Mouse (Mus musculus) layer of hippocampus, adult 2 months (tissue): ENCODE data around the gene Ccdc42. TPM values are rescaled to one million over a fixed set of nuclear protein-coding genes. Genes with fewer than 3 reads are reported as not detected.

Source experiments
- DNase-seq, 2 experiments: peaks; one replicate each; pipeline ENCODE4 v3.0.0; 2022; ENCODE audit warnings: low spot score in 2 of 2
- H3K27ac ChIP-seq: fragments of 200-600 bp; 2 replicates; pipeline ENCODE4 v1.8.1; 2022
- H3K4me3 ChIP-seq: fragments of 200-600 bp; 2 replicates; pipeline ENCODE4 v1.8.1; 2022; ENCODE audit warnings: mild to moderate bottlenecking
- CTCF ChIP-seq: fragments of 200-600 bp; conservative IDR thresholded peaks from 2 replicates; pipeline ENCODE4 v1.8.1; 2022; ENCODE audit warnings: antibody characterized with exemption, mild to moderate bottlenecking, moderate library complexity
- total RNA-seq, 2 experiments: library from RNA; stranded (reverse); gene quantifications; 2 replicates each; pipeline ENCODE4 v1.2.3; 2021

Ccdc42 gene
- total RNA-seq, 2 experiments from 2014 or later: 2.5 to 2.9 TPM

GRCm38 (mm10) chr11:68637861-68638615, 51.2 kb downstream of the Ccdc42 start:
- Histone ChIP-seq H3K4me3 (no peak overlapping the region), H3K27ac (no peak overlapping the region)
- no peak for TF ChIP-seq CTCF
- DNase-seq: no peak

- no peak for TF ChIP-seq CTCF
- Histone ChIP-seq H3K4me3 (no peak overlapping the region), H3K27ac (no peak overlapping the region)
- no peak for DNase-seq
Observed at GRCm38 (mm10) chr11:68641361-68641760, 54.5 kb downstream of the Ccdc42 start.

- H3K4me3 ChIP-seq: no peak overlapping the region
- DNase-seq: no peak
- no peak overlapping the region for H3K27ac ChIP-seq
- no peak for TF ChIP-seq CTCF
Observed at GRCm38 (mm10) chr11:68644781-68645180, 58.0 kb downstream of the Ccdc42 start.

Other genes starting within 250 kb of the Ccdc42 start
- gene Ntn1, start 186.2 kb upstream of the Ccdc42 start, total RNA-seq: 1 to 10 TPM; 5.9 to 7.2 TPM
- 1 to 10 TPM; 1.4 to 1.9 TPM for gene Pik3r5, start 154.9 kb upstream of the Ccdc42 start, total RNA-seq
- 1 to 10 TPM; 1.7 to 1.9 TPM for gene Pik3r6, start 84.0 kb upstream of the Ccdc42 start, total RNA-seq
- under 1 TPM in 1 of 2 experiments, not detected in 1; 0.23 TPM for gene Mfsd6l, start 30.8 kb upstream of the Ccdc42 start, total RNA-seq
- gene Myh10, start 104.5 kb downstream of the Ccdc42 start, total RNA-seq: 100 to 1,000 TPM; 139 to 147 TPM